Mouse (Mus musculus): ENCODE results near the gene Ppp6r2. TPM values are rescaled to one million over a fixed set of nuclear protein-coding genes. Genes with fewer than 3 reads are reported as not detected.

The Ppp6r2 gene
- polyA plus RNA-seq, 1 experiment from 2014 or later = 22.7 TPM

DNA sequence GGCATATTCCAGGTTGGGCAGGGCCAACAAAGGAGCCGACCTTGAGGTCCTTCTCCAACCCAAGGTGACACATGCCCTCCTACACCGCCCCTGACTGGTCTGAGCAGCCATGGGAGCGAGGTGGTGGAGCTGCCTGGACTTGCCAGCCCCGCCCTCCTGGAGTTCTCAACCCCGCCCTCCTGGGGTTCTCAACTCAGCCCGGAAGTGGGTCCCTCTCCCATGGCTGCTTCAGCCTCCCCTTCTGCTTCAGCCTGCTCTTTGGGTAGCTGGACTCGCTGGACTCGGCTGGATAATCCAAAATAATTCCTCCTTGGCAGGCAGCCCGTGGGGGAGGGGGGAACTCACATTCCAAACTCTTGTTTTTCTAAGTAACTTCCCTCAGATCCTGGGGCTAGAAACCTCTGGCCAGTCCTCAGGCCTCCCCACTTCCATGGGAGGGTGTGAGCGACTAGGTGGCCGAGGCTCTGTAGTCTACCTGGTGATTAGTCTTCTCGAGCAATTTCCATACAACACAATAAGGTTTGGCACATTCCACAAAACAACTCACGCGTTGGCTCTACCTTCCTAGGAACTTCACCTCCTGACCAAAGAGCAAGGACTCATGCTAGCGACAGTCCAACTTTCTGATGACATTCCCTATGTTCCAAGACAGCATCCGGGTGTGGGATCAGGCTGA lies 32.3 kb upstream of the Ppp6r2 start:
- DNase-seq (ENCODE audit: low spot score) (peak; percentile 79), ATAC-seq (ENCODE audit: insufficient number of reproducible peaks, low FRiP score, low TSS enrichment, low read depth) (peak; percentile 35)
- H3K4me2 ChIP-seq (ENCODE audit: low read depth, severe bottlenecking) = peak overlapping the region; percentile 67
- peaks cover 43% of the 10 kb centered on the region for H3K4me1 ChIP-seq (ENCODE audit: control insufficient read depth, insufficient read depth, low read length)
- peak overlapping the region; percentile 94 for H3K4me3 ChIP-seq (ENCODE audit: low read depth, low read length)
- no peaks in the 10 kb centered on the region for H3K27me3 ChIP-seq (ENCODE audit: control insufficient read depth, insufficient read depth, low read length)
- H3K27ac ChIP-seq (replicated peaks; ENCODE audit: low read depth, low read length) = no peak overlapping the region; the same call in 1 of the 2 replicates
- no peaks in the 10 kb centered on the region for H3K36me3 ChIP-seq (ENCODE audit: control insufficient read depth, insufficient read depth, low read length)
- no peaks in the 10 kb centered on the region for H3K9me3 ChIP-seq (ENCODE audit: control insufficient read depth, low read length)
- peak overlapping the region; percentile 91; the same call in 1 of the 2 replicates for H3K9ac ChIP-seq (ENCODE audit: low read length)
- 5% methylated on average over 16 of the region's 16 CpGs for WGBS

- Histone ChIP-seq H3K4me3 (ENCODE audit: low read depth, low read length) (peak overlapping the region; percentile 94), H3K9me3 (ENCODE audit: control insufficient read depth, low read length) (no peaks in the 10 kb centered on the region), H3K27ac (replicated peaks; ENCODE audit: low read depth, low read length) (peak overlapping the region; percentile 86), H3K27me3 (ENCODE audit: control insufficient read depth, insufficient read depth, low read length) (no peaks in the 10 kb centered on the region), H3K9ac (ENCODE audit: low read length) (peak overlapping the region; percentile 91), H3K4me1 (ENCODE audit: control insufficient read depth, insufficient read depth, low read length) (peaks cover 41% of the 10 kb centered on the region), H3K36me3 (ENCODE audit: control insufficient read depth, insufficient read depth, low read length) (no peaks in the 10 kb centered on the region), H3K4me2 (ENCODE audit: low read depth, severe bottlenecking) (peak overlapping the region; percentile 67)
- WGBS = 3% methylated on average over 6 of the region's 6 CpGs
- DNase-seq (ENCODE audit: low spot score) (no peak), ATAC-seq (ENCODE audit: insufficient number of reproducible peaks, low FRiP score, low TSS enrichment, low read depth) (no peak)
These were observed 31.8 kb upstream of the Ppp6r2 start for GRCm38 (mm10) chr15:89179630-89179964.

DNA sequence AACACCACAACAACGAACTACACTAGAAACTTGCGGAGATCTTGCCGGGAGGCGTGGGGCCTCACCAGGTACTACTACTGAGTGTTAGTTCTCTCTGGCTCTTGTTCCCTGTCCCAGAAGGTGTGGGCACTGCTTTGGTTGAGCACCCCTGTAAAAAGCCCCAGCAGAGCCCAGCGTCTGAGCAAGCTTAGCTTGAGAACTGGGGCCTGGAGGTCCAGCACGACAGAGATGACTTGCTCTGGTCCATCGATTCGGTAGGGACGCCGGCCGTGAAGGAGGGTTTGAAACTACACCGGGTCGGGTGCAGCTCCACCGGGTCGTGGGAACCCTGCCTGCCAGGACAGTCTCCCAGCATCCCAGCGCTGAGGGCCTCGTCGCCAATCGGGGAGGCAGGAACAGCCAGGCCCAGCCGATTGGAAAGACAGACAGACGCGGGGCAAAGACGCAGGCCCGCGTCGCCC lies 31.2 kb upstream of the Ppp6r2 start:
- Histone ChIP-seq H3K27ac (replicated peaks; ENCODE audit: low read depth, low read length) (peak overlapping the region; percentile 86), H3K4me2 (ENCODE audit: low read depth, severe bottlenecking) (peak overlapping the region; percentile 67), H3K27me3 (ENCODE audit: control insufficient read depth, insufficient read depth, low read length) (no peaks in the 10 kb centered on the region), H3K4me3 (ENCODE audit: low read depth, low read length) (peak overlapping the region; percentile 94), H3K36me3 (ENCODE audit: control insufficient read depth, insufficient read depth, low read length) (no peaks in the 10 kb centered on the region), H3K9ac (ENCODE audit: low read length) (peak overlapping the region; percentile 91), H3K4me1 (ENCODE audit: control insufficient read depth, insufficient read depth, low read length) (peaks cover 42% of the 10 kb centered on the region), H3K9me3 (ENCODE audit: control insufficient read depth, low read length) (no peaks in the 10 kb centered on the region)
- ATAC-seq (ENCODE audit: insufficient number of reproducible peaks, low FRiP score, low TSS enrichment, low read depth) = no peak
- DNase-seq (ENCODE audit: low spot score) = peak; percentile 67
- under 1% methylated on average over 26 of the region's 26 CpGs for WGBS

DNA sequence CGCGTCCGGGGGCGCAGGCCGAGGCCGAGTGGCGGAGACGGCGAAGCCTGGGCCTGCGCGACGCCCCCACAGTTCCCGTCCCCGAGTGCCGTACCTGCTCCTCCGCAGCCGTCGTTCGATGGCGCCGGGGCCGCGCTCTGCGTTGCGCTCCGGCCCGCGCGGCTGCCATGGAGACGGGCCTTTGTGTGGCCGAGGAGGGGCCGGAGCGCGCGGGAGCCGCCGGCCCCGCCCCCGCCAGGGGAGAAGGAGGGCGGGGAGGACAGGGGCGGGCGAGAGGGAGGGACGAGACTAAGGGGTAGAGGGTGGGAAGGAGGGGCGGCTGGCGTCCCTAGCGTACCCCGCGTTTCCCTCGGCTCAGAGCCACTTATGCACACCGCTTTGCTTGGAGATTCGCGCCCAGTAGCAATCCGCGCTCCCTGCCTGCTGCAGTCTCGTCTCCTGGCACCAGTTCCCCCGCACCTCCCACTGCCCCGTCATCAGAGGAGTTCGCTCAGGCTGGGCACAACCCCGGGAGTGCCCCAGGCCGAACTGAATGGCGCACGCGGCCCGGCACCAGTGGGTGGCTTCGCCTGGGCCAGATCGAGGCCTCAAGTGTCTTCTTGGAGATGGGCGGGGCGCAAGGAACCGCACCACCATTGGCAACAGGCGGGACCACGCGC lies 30.7 kb upstream of the Ppp6r2 start, which contains the start of gene Plxnb2:
TSS of gene Plxnb2 (minus strand) at position 218 of the 659 bp plus-strand sequence.
- peak within 1 kb of the TSS; percentile 67 for H3K4me2 ChIP-seq (ENCODE audit: low read depth, severe bottlenecking)
- under 1% methylated on average over 54 of the region's 72 CpGs for WGBS
- H3K4me1 ChIP-seq (ENCODE audit: control insufficient read depth, insufficient read depth, low read length) = peaks cover 43% of the 10 kb centered on the region
- DNase-seq (ENCODE audit: low spot score) (peak; percentile 87), ATAC-seq (ENCODE audit: insufficient number of reproducible peaks, low FRiP score, low TSS enrichment, low read depth) (peak; percentile 83)
- peak within 1 kb of the TSS; percentile 86 for H3K27ac ChIP-seq (replicated peaks; ENCODE audit: low read depth, low read length)
- H3K4me3 ChIP-seq (ENCODE audit: low read depth, low read length) = peak within 1 kb of the TSS; percentile 94
- H3K9me3 ChIP-seq (ENCODE audit: control insufficient read depth, low read length) = no peaks in the 10 kb centered on the region
- no peaks in the 10 kb centered on the region for H3K27me3 ChIP-seq (ENCODE audit: control insufficient read depth, insufficient read depth, low read length)
- H3K9ac ChIP-seq (ENCODE audit: low read length) = peak within 1 kb of the TSS; percentile 91
- H3K36me3 ChIP-seq (ENCODE audit: control insufficient read depth, insufficient read depth, low read length) = no peaks in the 10 kb centered on the region

GRCm38 (mm10) chr15:89181561-89182270 lies 29.6 kb upstream of the Ppp6r2 start:
- Histone ChIP-seq H3K27ac (replicated peaks; ENCODE audit: low read depth, low read length) (no peak overlapping the region), H3K36me3 (ENCODE audit: control insufficient read depth, insufficient read depth, low read length) (no peaks in the 10 kb centered on the region), H3K4me2 (ENCODE audit: low read depth, severe bottlenecking) (peak overlapping the region; percentile 67; the same call in 1 of the 2 replicates), H3K9ac (ENCODE audit: low read length) (no peak overlapping the region), H3K4me1 (ENCODE audit: control insufficient read depth, insufficient read depth, low read length) (peaks cover 40% of the 10 kb centered on the region), H3K4me3 (ENCODE audit: low read depth, low read length) (no peak overlapping the region), H3K27me3 (ENCODE audit: control insufficient read depth, insufficient read depth, low read length) (no peaks in the 10 kb centered on the region), H3K9me3 (ENCODE audit: control insufficient read depth, low read length) (no peaks in the 10 kb centered on the region)
- DNase-seq (ENCODE audit: low spot score) = no peak
- no peak for ATAC-seq (ENCODE audit: insufficient number of reproducible peaks, low FRiP score, low TSS enrichment, low read depth)
- WGBS = 73% methylated on average over 10 of the region's 10 CpGs

DNA sequence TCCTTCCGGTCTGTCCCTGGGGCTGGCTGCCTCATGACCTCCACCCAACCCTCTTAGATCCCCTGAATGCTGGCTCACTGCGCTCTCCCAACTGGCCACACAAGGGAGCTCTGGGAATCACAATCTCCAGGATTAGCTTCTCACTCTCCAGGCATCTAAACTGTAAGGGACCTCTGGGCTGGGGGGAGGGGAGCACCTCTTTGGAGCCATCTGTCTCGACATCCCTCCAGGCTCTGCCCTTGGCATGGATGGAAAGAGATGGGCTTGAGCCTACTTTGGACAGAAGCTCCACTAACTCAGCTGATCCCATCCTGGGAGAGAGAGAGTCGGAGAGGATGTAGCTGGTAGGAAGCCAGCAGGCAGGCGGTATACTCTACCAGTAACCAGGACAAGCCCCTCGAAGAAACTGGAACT lies 29.0 kb upstream of the Ppp6r2 start:
- 41% methylated on average over 6 of the region's 6 CpGs for WGBS

DNA sequence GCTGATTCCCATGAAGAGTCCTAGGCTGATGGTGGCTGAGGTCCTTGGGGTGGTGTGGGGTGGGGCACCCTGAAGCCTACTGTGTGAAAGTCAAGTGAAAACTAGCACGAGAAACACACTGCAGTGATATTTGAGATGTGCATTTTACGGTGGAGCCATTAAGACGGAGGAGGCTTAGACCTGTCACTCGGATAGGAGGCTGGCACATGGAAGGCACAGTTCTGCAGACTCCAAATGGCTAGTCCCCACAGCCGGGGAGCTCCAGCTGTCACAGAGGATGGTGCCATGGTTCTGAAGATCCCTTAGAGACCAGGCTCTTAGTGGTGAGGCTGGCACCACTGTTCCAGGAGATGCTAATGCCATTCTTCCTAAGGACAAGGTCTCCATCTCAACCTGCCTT lies 28.5 kb upstream of the Ppp6r2 start:
- no peaks in the 10 kb centered on the region for H3K36me3 ChIP-seq (ENCODE audit: control insufficient read depth, insufficient read depth, low read length)
- H3K27me3 ChIP-seq (ENCODE audit: control insufficient read depth, insufficient read depth, low read length) = no peaks in the 10 kb centered on the region
- WGBS = 46% methylated on average over 5 of the region's 5 CpGs
- H3K4me3 ChIP-seq (ENCODE audit: low read depth, low read length) = no peak overlapping the region
- no peak for DNase-seq (ENCODE audit: low spot score)
- no peak overlapping the region for H3K4me2 ChIP-seq (ENCODE audit: low read depth, severe bottlenecking)
- H3K4me1 ChIP-seq (ENCODE audit: control insufficient read depth, insufficient read depth, low read length) = peaks cover 28% of the 10 kb centered on the region
- H3K9me3 ChIP-seq (ENCODE audit: control insufficient read depth, low read length) = no peaks in the 10 kb centered on the region
- no peak overlapping the region for H3K9ac ChIP-seq (ENCODE audit: low read length)
- ATAC-seq (ENCODE audit: insufficient number of reproducible peaks, low FRiP score, low TSS enrichment, low read depth) = no peak
- H3K27ac ChIP-seq (replicated peaks; ENCODE audit: low read depth, low read length) = no peak overlapping the region

More for the DNA sequence above, 29.0 kb upstream of the Ppp6r2 start:
- H3K9me3 ChIP-seq (ENCODE audit: control insufficient read depth, low read length) = no peaks in the 10 kb centered on the region
- no peaks in the 10 kb centered on the region for H3K27me3 ChIP-seq (ENCODE audit: control insufficient read depth, insufficient read depth, low read length)
- no peak overlapping the region for H3K4me3 ChIP-seq (ENCODE audit: low read depth, low read length)
- ATAC-seq (ENCODE audit: insufficient number of reproducible peaks, low FRiP score, low TSS enrichment, low read depth) (no peak), DNase-seq (ENCODE audit: low spot score) (no peak)
- peaks cover 33% of the 10 kb centered on the region for H3K4me1 ChIP-seq (ENCODE audit: control insufficient read depth, insufficient read depth, low read length)
- H3K27ac ChIP-seq (replicated peaks; ENCODE audit: low read depth, low read length) = no peak overlapping the region
- no peak overlapping the region for H3K9ac ChIP-seq (ENCODE audit: low read length)
- no peak overlapping the region for H3K4me2 ChIP-seq (ENCODE audit: low read depth, severe bottlenecking)
- H3K36me3 ChIP-seq (ENCODE audit: control insufficient read depth, insufficient read depth, low read length) = no peaks in the 10 kb centered on the region

DNA sequence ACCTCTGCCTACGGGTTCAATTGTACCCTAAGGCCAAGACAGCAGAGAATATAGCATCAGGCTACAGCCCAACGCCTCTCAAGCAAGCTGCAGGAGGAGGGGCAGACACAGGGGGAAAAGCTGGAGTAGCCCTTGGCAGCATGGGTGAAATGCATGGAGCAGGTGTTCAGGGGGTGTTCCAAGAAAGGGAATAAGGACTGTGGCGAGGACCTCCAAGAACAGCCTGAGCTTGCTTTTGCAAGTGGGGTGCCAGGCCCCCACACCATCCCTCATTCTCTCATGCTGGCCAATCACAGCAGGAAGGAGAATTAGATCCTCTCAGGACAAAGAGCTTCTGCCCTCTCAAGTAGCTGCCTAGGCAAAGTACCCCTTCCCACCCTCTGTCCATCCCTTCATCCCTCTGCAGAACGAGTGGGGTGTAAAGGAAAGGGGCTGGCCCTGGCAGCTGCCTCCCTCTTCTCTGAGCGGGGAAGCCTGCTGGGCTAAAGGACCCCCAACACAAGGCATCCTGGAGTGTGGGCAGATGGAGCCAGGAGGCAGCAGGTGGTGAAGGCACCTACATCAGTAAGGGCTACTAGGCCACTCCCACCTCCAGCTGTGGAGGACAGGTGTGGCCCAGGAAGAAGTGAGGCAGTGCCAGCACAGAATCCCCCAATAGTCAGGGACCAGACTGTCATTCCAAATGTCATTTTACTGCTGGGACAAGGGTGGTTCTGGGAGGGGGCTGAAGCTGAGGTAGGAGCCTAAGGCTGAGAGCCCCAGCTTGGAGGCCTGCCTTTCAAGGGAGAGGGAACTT lies 27.0 kb upstream of the Ppp6r2 start:
- ATAC-seq (ENCODE audit: insufficient number of reproducible peaks, low FRiP score, low TSS enrichment, low read depth) (no peak), DNase-seq (ENCODE audit: low spot score) (no peak)
- Histone ChIP-seq H3K4me1 (ENCODE audit: control insufficient read depth, insufficient read depth, low read length) (peaks cover 18% of the 10 kb centered on the region; the same call in 1 of the 2 replicates), H3K4me2 (ENCODE audit: low read depth, severe bottlenecking) (no peak overlapping the region), H3K36me3 (ENCODE audit: control insufficient read depth, insufficient read depth, low read length) (no peaks in the 10 kb centered on the region), H3K27ac (replicated peaks; ENCODE audit: low read depth, low read length) (no peak overlapping the region), H3K4me3 (ENCODE audit: low read depth, low read length) (no peak overlapping the region), H3K27me3 (ENCODE audit: control insufficient read depth, insufficient read depth, low read length) (no peaks in the 10 kb centered on the region), H3K9ac (ENCODE audit: low read length) (no peak overlapping the region), H3K9me3 (ENCODE audit: control insufficient read depth, low read length) (no peaks in the 10 kb centered on the region)
- 70% methylated on average over 5 of the region's 5 CpGs for WGBS

All from limb, embryonic 11.5 days (tissue).